Mouse (Mus musculus) urinary bladder, postnatal 36 days (tissue): ENCODE results near the gene Hyls1.

ENCODE experiments used
- DNase-seq, 2 experiments: peaks; one replicate each; pipeline ENCODE4 v3.0.0; 2022; ENCODE audit warnings: low spot score in 2 of 2, mixed read lengths in 1 of 2

Gene Hyls1

GRCm38 (mm10) chr9:35543099-35543860, 26.9 kb downstream of the Hyls1 start:
- no peak for DNase-seq

GRCm38 (mm10) chr9:35541941-35542340, 28.3 kb downstream of the Hyls1 start:
- DNase-seq: no peak

DNA sequence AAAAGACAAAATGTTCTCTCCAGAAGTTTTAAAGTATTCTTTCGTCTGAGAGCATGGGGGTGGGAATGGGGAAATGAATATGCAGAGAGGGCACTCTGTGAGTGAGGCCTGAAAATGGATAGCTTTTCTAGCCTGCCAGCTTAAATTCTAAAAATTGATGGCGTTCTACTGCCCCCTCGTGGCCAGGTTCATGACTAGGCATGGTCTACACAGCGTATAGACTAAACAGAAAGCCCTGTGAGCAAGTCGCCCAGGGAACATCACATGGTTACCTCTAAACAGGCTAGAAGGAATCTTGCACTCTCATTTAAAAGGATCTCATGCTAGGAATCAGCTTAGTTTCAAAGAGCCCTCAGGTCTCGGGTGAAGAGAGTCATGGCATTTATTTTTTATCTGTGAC, 28.7 kb downstream of the Hyls1 start:
- DNase-seq: peak; percentile 67 to 78

GRCm38 (mm10) chr9:35541024-35541423, 29.2 kb downstream of the Hyls1 start:
- no peak for DNase-seq

DNA sequence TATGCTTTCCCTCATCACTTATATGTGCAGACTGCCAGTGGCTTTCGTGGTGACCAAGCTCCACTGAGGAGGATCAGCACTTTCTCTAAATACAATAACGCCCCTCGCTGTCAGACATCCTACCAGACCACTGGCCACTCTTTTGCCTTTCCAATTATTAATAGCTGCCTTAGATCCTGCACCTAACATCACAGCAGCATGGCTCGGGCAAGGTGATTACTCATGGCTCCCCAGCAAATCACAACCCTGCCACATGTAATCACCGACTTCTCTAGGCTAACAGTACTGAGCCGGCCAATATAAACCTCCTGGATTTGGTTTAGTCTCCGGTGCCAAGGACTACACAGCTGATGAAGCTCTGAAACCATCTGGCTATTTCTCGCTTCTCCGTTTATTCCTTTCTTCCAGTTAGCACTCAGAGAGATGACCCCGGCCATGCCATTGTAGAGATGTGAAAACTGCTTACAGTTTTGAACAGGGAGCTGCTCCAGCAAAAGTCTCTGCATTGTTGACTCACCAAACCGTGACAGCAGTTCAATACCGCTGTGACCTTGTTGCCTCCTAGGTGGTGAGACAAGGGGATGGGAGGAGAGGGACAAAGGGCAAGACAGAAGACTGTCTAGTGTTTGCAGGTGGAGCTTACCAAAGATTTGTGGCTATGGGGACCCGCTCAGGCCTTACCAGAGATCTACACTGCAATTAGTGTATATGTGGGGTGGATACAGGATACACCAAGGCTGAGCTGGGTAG, 31.0 kb downstream of the Hyls1 start:
- no peak for DNase-seq

GRCm38 (mm10) chr9:35535876-35536275, 34.3 kb downstream of the Hyls1 start:
- no peak for DNase-seq

- no peak for DNase-seq
Measured at GRCm38 (mm10) chr9:35535110-35535509, 35.1 kb downstream of the Hyls1 start.

- DNase-seq: peak in 1 of 2 experiments; percentile 36
Measured at GRCm38 (mm10) chr9:35533266-35533665, 36.9 kb downstream of the Hyls1 start.

DNA sequence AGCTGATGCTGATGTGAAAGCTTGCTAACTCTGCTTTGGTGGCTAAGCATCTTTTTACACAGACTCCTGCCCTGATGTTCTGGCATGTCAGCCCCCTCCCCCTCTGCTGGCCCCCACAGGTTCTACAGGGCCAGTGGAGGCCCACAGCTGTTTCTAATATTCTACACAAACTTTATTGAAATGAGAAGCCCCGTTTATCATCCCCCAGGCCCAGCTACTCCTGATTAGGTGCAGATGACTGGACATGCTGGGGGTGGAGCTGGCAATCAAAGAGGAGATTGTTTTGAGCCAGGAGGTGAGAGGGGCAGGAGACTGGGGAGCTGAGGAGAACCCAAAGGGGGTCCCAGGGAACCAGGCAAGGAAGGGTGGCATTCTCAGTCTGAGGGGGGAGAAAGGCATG, 40.4 kb downstream of the Hyls1 start:
- DNase-seq: no peak

DNA sequence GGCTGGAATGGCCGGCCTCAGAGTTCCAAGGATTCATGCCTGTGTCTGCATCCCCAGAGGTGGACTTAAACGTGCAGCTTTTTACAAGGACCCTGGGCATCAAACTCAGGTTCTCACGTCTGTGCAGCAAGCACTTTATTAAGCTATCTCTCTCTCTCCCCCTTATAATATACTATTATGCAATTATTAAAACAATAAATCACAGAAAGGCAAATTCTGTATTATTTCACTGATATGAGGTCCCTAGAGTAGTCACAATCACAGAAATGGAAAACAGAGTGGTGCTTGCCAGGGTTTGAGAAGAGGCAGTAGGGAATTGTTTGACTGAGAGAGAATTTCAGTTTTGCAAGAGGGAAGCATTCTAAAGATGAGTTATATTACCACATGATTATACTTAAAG, 41.1 kb downstream of the Hyls1 start:
- DNase-seq: no peak

DNA sequence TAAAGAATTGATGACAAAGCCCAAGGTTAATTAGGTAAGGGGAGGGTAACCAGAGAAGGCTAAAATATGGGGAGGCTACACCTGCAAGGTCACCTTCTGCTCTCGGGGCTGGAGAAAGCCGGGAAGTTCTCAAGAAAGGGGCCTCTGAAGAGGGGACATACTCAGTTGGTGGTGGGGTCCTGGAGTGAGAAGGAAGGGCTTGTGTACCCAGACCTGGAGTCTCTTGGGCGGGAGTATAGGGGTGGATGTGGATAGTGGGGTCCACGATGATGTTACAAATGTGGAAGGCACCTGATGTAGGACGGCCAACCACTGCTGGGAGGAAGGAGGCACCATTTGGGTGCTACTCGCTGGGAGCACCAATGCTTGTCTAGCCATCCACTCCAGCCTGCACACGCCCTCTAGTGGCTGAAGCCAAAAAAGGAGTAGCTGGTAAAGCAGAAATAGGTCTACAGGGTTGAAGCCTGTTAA, 46.2 kb downstream of the Hyls1 start:
- peak; percentile 56 to 73 for DNase-seq

GRCm38 (mm10) chr9:35523541-35523940, 46.7 kb downstream of the Hyls1 start:
- peak; percentile 6 to 58 for DNase-seq

DNA sequence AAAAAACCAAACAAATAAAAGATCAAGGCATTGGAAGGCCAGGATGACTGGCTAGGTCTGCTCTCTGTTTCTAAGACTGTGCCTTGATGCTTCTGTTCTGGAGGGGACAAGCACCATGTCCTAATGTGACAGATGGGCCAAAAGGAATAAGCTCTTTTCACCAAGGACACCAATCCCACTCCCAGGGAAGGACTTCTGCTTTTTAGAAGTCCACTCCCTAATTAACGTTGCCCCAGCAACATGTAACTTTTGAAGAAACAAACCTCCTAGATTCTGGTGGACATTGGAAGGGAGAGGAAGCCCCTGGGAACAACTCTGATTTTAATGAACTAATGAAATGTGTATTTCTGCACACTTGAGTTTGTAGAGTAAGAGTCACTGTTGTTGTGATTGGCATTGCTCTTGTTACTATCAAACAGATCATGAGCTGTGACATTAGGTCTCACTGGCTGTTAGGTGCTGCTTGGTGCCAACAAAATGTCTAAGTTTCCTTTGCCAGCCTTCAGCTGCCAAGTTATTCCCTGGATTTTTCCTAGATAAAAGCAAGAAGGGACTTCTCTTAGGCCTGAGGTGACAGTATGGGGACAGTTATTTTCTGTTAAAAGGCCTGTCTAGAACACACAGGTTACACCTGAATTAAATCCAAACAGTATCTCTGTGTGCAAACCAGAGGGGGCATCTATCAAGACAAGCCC, 47.2 kb downstream of the Hyls1 start:
- no peak for DNase-seq

- no peak for DNase-seq
Measured at GRCm38 (mm10) chr9:35522241-35522640, 48.0 kb downstream of the Hyls1 start.

DNA sequence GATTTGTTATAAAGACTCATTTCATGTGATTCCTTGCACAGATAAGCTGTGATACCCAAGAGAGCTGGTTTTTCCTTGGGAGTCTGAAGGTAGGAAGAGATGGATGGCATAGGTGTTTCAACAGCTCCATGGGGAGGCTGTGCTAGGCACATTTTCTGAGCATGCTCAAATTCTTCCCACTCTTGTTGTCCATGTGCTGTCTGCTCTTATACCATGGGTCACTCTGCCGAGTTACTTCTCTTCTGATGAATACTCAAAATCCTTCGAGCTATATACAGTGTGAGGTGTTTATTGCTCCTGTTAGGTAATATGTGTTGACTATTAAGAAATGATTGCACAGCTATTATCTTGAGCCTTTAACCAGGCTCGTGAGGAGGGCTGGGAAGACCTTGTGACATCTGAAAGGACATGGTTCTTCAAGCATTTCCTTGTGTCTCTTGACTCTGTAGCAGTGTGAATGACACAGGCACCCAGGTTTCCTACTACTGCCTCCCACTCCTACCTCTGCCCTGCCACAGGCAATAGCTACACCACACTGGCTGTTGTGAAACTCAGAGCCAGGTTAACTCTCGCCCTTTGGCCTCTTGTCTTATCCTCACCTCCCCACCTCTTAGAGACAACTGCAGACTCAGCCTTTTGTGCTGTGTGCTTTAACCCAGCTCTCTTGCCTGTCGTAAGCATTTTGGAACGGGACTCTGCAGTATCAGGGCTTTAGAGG, 49.4 kb downstream of the Hyls1 start:
- DNase-seq: no peak

DNA sequence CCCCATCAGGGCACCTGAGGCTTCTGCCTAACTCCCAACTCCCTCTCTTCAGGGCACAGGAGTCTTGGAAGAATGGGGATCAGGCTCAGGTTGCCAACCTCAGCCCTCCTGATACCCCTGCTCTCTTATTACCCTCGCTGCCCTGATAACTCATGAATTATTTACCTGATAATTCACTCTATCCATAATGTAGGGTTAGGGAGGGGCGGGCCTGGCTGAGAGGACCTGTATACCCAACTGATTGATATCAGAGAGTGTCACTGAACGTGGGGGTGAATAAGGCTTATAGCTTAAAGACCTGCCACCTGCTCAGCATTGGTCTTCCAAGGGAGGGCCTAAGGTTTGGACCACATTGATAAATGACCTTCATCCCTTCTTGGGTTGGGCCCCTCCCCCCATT, 52.0 kb downstream of the Hyls1 start, which contains the start of gene Gm1113:
Gene Gm1113 (minus strand): TSS at position 101 of the 400 bp plus-strand sequence.
- DNase-seq: no peak

DNA sequence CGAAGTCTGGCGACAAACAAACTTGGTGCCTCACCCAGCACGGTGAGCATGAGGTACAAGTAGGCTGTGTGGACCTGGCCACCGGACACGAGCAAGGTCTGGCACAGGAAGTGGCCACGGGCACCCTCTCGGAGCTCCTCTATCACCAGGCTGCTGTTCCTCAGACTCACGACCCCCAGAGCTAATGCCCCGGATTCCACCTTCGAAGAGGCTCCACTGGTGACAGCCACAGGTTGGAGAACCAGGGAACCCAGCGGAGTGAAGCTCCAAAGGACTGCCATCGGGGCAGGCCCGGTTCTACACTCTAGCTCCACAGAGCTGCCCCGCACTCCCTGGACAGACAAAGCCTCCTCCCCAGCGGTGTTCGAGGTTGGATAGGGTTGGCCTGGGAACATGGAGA, 53.5 kb downstream of the Hyls1 start:
- DNase-seq: no peak

GRCm38 (mm10) chr9:35516182-35516581, 54.0 kb downstream of the Hyls1 start:
- DNase-seq: no peak

DNA sequence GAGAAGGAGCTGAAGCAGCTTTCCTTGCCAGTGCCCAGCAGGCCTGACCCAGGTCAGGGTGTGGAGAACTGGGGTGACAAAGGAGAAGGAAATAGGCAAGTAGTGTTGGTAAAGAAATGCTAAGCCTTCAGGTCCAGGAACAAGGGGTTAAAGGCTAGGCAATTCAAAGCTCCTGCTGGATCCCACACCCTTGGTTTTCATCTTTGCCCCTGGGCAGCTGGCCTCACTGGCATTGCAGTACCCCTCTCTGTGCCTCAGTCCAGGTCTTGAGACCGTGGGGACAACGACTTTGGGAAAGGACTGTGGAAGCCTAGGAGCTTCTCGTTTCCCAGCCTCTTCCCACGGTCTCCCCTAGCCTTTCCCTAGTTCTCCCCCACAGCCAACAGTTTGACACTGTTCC, 56.3 kb downstream of the Hyls1 start:
- DNase-seq: no peak
